Mouse (Mus musculus) forebrain, embryonic 12.5 days (tissue): ENCODE results near the gene Mtcl1. TPM values are rescaled to one million over a fixed set of nuclear protein-coding genes. Genes with fewer than 3 reads are reported as not detected.
"Not testable (repeated sequence)": the region's sequence is repeated elsewhere in the genome, so short reads cannot be mapped to it uniquely, and the experiment has no call there.

ENCODE experiments used
- ATAC-seq: fragments of 200-750 bp; cut with Nextera tagmentation; 2 replicates; pipeline ENCODE4 v1.8.0; 2017; ENCODE audit warnings: moderate TSS enrichment; ENCODE audit not compliant: low FRiP score
- H3K27ac ChIP-seq: fragments of 300-500 bp; sonication (generic); 2 replicates; pipeline ENCODE4 v1.5.1; 2016; ENCODE audit warnings: mild to moderate bottlenecking
- H3K27me3 ChIP-seq: fragments of 300-500 bp; sonication (generic); 2 replicates; pipeline ENCODE4 v1.6.1; 2016; ENCODE audit warnings: mild to moderate bottlenecking
- H3K36me3 ChIP-seq: fragments of 300-500 bp; sonication (generic); replicated peaks from 2 replicates; pipeline ENCODE4 v1.6.1; 2016; ENCODE audit warnings: mild to moderate bottlenecking
- H3K4me1 ChIP-seq: fragments of 300-500 bp; sonication (generic); 2 replicates; pipeline ENCODE4 v1.6.1; 2016
- H3K4me2 ChIP-seq: fragments of 300-500 bp; sonication (generic); 2 replicates; pipeline ENCODE4 v1.6.1; 2016; ENCODE audit warnings: mild to moderate bottlenecking, moderate library complexity
- H3K4me3 ChIP-seq: fragments of 300-500 bp; sonication (generic); replicated peaks from 2 replicates; pipeline ENCODE4 v1.5.1; 2016; ENCODE audit warnings: mild to moderate bottlenecking
- H3K9ac ChIP-seq: fragments of 300-500 bp; sonication (generic); 2 replicates; pipeline ENCODE4 v1.6.1; 2016; ENCODE audit warnings: mild to moderate bottlenecking
- H3K9me3 ChIP-seq: fragments of 300-500 bp; sonication (generic); 2 replicates; pipeline ENCODE4 v1.6.1; 2016
- WGBS: fragments of 180-500 bp; shearing (Covaris S2); methylation state at CpG from one replicate; pipeline ENCODE4 v1.1.7; 2016; 5-methylcytosine and 5-hydroxymethylcytosine counted together
- polyA plus RNA-seq: library from polyadenylated mRNA; unstranded; fragments of >200 nt; fragmentation: Nextera tagmentation; extraction: Ambion mirVana; gene quantifications from 2 replicates; pipeline ENCODE4 v1.2.1, GENCODE M21; 2016

The Mtcl1 gene
- polyA plus RNA-seq, 1 experiment from 2014 or later, result 43.0 TPM

GRCm38 (mm10) chr17:66444059-66444700 lies 5.4 kb downstream of the Mtcl1 start:
- 35% methylated on average over 9 of the region's 9 CpGs for WGBS
- H3K27me3 ChIP-seq, result peaks cover 9% of the 10 kb centered on the region; the same call in 1 of the 2 replicates
- peak; percentile 68 for ATAC-seq
- peak overlapping the region; percentile 21; the same call in 1 of the 2 replicates for H3K9ac ChIP-seq
- H3K9me3 ChIP-seq, result no peaks in the 10 kb centered on the region
- H3K4me3 ChIP-seq, result 0 out of 2 replicates have a peak overlapping the region, but pooled peaks have one; percentile 7
- H3K36me3 ChIP-seq, result no peaks in the 10 kb centered on the region
- H3K4me1 ChIP-seq, result peaks cover 79% of the 10 kb centered on the region
- H3K27ac ChIP-seq, result peak overlapping the region; percentile 87
- peak overlapping the region; percentile 31 for H3K4me2 ChIP-seq

DNA sequence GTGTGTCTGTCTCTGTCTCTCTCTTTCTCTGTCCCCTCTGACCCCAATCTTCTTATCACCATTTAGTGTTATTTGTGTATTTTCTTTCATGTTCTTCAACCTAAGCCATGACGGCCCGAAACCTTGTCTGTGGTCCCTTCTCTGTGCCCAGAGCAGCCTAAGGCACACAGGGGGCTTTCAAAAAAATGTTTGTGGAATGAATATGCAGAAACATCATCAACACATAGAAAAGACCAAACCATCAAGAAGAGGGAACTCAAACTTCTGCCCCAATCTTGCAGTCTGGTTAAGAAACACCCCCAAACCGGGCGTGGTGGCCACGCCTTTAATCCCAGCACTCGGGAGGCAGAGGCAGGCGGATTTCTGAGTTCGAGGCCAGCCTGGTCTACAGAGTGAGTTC lies 9.7 kb downstream of the Mtcl1 start:
- H3K4me3 ChIP-seq, result no peak overlapping the region
- no peak overlapping the region for H3K9ac ChIP-seq
- WGBS, result 55% methylated on average over 8 of the region's 8 CpGs

GRCm38 (mm10) chr17:66439051-66439753 lies 10.3 kb downstream of the Mtcl1 start:
- Histone ChIP-seq H3K9ac (no peak overlapping the region), H3K4me3 (no peak overlapping the region), H3K9me3 (no peaks in the 10 kb centered on the region), H3K36me3 (peaks cover 25% of the 10 kb centered on the region), H3K4me1 (peaks cover 71% of the 10 kb centered on the region), H3K4me2 (no peak overlapping the region), H3K27me3 (no peaks in the 10 kb centered on the region), H3K27ac (peak overlapping the region; percentile 66; the same call in 1 of the 2 replicates)
- WGBS, result 6% methylated on average over 11 of the region's 11 CpGs
- ATAC-seq, result no peak

More for the DNA sequence above, 9.7 kb downstream of the Mtcl1 start:
- Histone ChIP-seq H3K36me3 (peaks cover 20% of the 10 kb centered on the region), H3K9me3 (no peaks in the 10 kb centered on the region), H3K27ac (peak overlapping the region; percentile 66), H3K27me3 (no peaks in the 10 kb centered on the region), H3K4me1 (peaks cover 76% of the 10 kb centered on the region), H3K4me2 (no peak overlapping the region)
- no peak for ATAC-seq

GRCm38 (mm10) chr17:66438137-66438536 lies 11.4 kb downstream of the Mtcl1 start:
- H3K9ac ChIP-seq, result no peak overlapping the region
- H3K4me3 ChIP-seq, result no peak overlapping the region
- ATAC-seq, result no peak
- WGBS, result 76% methylated on average over 12 of the region's 12 CpGs
- no peaks in the 10 kb centered on the region for H3K9me3 ChIP-seq
- peaks cover 67% of the 10 kb centered on the region for H3K4me1 ChIP-seq
- H3K27me3 ChIP-seq, result no peaks in the 10 kb centered on the region
- no peak overlapping the region for H3K4me2 ChIP-seq
- H3K27ac ChIP-seq, result peak overlapping the region; percentile 27; the same call in 1 of the 2 replicates
- H3K36me3 ChIP-seq, result peaks cover 25% of the 10 kb centered on the region

- Histone ChIP-seq H3K4me2 (no peak overlapping the region), H3K9me3 (no peaks in the 10 kb centered on the region), H3K27ac (0 out of 2 replicates have a peak overlapping the region, but pooled peaks have one; percentile 32), H3K27me3 (no peaks in the 10 kb centered on the region), H3K9ac (no peak overlapping the region), H3K36me3 (peaks cover 25% of the 10 kb centered on the region), H3K4me1 (peaks cover 62% of the 10 kb centered on the region), H3K4me3 (no peak overlapping the region)
- 76% methylated on average over 8 of the region's 8 CpGs for WGBS
- ATAC-seq, result peak; percentile 39; the same call in 1 of the 2 replicates
Measured at GRCm38 (mm10) chr17:66436811-66437210, 12.7 kb downstream of the Mtcl1 start.

DNA sequence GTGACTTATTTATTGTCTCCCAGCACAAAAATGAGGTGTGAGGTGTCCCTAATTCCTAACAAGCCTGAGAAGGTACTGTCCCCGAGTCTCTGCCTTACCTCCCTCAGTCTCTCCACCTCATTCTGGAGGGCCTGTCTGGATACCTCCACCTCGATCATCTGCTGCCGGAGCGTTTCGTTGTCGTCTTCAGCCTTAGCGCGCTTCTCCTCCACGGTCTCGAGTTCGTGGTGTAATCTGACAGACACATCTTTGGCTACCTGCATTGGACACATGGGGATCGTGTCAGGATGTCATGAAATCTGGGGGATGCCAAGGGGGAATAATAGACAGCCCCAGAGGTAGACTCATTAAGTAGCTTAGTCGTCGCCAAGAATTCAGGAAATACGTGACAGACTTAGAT lies 13.6 kb downstream of the Mtcl1 start:
- Histone ChIP-seq H3K4me2 (no peak overlapping the region), H3K4me1 (peaks cover 55% of the 10 kb centered on the region), H3K27me3 (no peaks in the 10 kb centered on the region), H3K27ac (no peak overlapping the region), H3K36me3 (peaks cover 25% of the 10 kb centered on the region), H3K9ac (no peak overlapping the region), H3K9me3 (no peaks in the 10 kb centered on the region), H3K4me3 (no peak overlapping the region)
- 82% methylated on average over 15 of the region's 15 CpGs for WGBS
- ATAC-seq, result no peak

- H3K27ac ChIP-seq, result no peak overlapping the region
- WGBS, result 87% methylated on average over 14 of the region's 14 CpGs
- H3K9ac ChIP-seq, result no peak overlapping the region
- H3K4me3 ChIP-seq, result no peak overlapping the region
- ATAC-seq, result no peak
- H3K4me2 ChIP-seq, result no peak overlapping the region
- H3K27me3 ChIP-seq, result no peaks in the 10 kb centered on the region
- H3K4me1 ChIP-seq, result peaks cover 49% of the 10 kb centered on the region
- H3K9me3 ChIP-seq, result no peaks in the 10 kb centered on the region
- peaks cover 31% of the 10 kb centered on the region for H3K36me3 ChIP-seq
Measured at GRCm38 (mm10) chr17:66435007-66435406, 14.5 kb downstream of the Mtcl1 start.

DNA sequence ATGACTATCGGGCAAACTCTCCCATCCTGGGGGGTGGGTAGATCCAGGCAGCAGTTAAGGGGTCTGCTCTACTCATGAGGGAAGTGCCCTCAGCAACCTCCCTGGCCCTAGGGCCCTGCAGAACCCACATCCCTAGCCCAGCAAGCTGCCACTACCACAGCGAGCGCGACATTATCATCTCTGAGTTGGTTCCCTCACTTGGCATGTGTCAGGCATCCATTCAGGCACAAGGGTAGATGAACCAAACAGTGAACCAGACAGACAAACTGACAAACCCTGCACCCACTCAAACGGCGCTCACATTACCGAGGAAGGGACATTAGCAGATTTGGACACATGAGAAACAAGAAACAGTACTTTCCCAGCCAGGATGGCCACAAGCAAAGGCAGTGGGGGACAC lies 15.0 kb downstream of the Mtcl1 start:
- Histone ChIP-seq H3K36me3 (peaks cover 31% of the 10 kb centered on the region), H3K27ac (no peak overlapping the region), H3K4me2 (no peak overlapping the region), H3K4me1 (peaks cover 45% of the 10 kb centered on the region), H3K9ac (no peak overlapping the region), H3K9me3 (no peaks in the 10 kb centered on the region), H3K27me3 (no peaks in the 10 kb centered on the region), H3K4me3 (no peak overlapping the region)
- ATAC-seq, result no peak
- WGBS, result 95% methylated on average over 7 of the region's 7 CpGs

GRCm38 (mm10) chr17:66424601-66425000 lies 24.9 kb downstream of the Mtcl1 start:
- not testable (repeated sequence) for H3K4me1 ChIP-seq, H3K9me3 ChIP-seq, H3K4me2 ChIP-seq, H3K4me3 ChIP-seq, H3K9ac ChIP-seq, ATAC-seq, H3K27me3 ChIP-seq, H3K27ac ChIP-seq
- WGBS, result 96% methylated on average over 4 of the region's 4 CpGs
- peaks cover 21% of the 10 kb centered on the region for H3K36me3 ChIP-seq

DNA sequence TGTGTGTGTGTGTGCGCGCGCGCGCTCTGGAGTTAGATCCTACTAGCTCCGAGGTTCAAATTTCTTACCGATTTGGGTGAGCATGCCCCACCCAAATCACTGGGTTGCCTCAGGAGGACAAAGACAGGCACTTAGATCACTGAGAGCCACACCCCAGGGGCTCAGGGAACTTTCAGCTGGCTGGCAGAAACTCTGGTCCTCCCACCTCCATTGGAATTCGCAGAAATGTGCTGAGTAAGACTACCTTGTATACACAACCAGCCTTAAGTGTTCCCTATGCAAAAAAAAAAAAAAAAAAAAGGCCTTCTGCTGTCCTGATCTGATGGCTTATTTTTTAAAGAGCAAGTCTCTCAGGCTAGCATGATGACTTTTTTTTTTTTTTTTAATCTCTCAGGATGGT lies 30.1 kb downstream of the Mtcl1 start:
- H3K4me1 ChIP-seq, result peaks cover 36% of the 10 kb centered on the region
- H3K27me3 ChIP-seq, result peaks cover 28% of the 10 kb centered on the region
- no peak overlapping the region for H3K4me3 ChIP-seq
- no peak overlapping the region for H3K27ac ChIP-seq
- no peak overlapping the region for H3K4me2 ChIP-seq
- 54% methylated on average over 8 of the region's 8 CpGs for WGBS
- ATAC-seq, result no peak
- peaks cover 10% of the 10 kb centered on the region for H3K36me3 ChIP-seq
- no peak overlapping the region for H3K9ac ChIP-seq
- no peaks in the 10 kb centered on the region for H3K9me3 ChIP-seq

GRCm38 (mm10) chr17:66417748-66418147 lies 31.8 kb downstream of the Mtcl1 start:
- no peaks in the 10 kb centered on the region for H3K36me3 ChIP-seq
- peak overlapping the region; percentile 53; the same call in 1 of the 2 replicates for H3K4me2 ChIP-seq
- 16% methylated on average over 4 of the region's 4 CpGs for WGBS
- H3K9me3 ChIP-seq, result no peaks in the 10 kb centered on the region
- H3K27me3 ChIP-seq, result peaks cover 28% of the 10 kb centered on the region
- H3K9ac ChIP-seq, result no peak overlapping the region; the same call in 1 of the 2 replicates
- H3K4me1 ChIP-seq, result peaks cover 42% of the 10 kb centered on the region
- 0 out of 2 replicates have a peak, but pooled peaks have one; percentile 4 for ATAC-seq
- peak overlapping the region; percentile 80 for H3K27ac ChIP-seq
- no peak overlapping the region for H3K4me3 ChIP-seq

- H3K9ac ChIP-seq, result no peak overlapping the region; the same call in 1 of the 2 replicates
- H3K27ac ChIP-seq, result peak overlapping the region; percentile 80
- ATAC-seq, result peak; percentile 74; the same call in 1 of the 2 replicates
- WGBS, result 14% methylated on average over 5 of the region's 5 CpGs
- peaks cover 46% of the 10 kb centered on the region for H3K4me1 ChIP-seq
- H3K9me3 ChIP-seq, result no peaks in the 10 kb centered on the region
- peaks cover 28% of the 10 kb centered on the region for H3K27me3 ChIP-seq
- H3K4me3 ChIP-seq, result peak overlapping the region; percentile 17; the same call in 1 of the 2 replicates
- H3K36me3 ChIP-seq, result no peaks in the 10 kb centered on the region
- peak overlapping the region; percentile 53 for H3K4me2 ChIP-seq
Measured at GRCm38 (mm10) chr17:66417329-66417728, 32.2 kb downstream of the Mtcl1 start.
